Mouse (Mus musculus) hindbrain, embryonic 14.5 days (tissue): ENCODE measurements around the gene Zbtb20. TPM values are rescaled to one million over a fixed set of nuclear protein-coding genes. Genes with fewer than 3 reads are reported as not detected.

ENCODE experiments used
- ATAC-seq: fragments of 200-750 bp; cut with Nextera tagmentation; 2 replicates; pipeline ENCODE4 v1.8.0; 2017; ENCODE audit warnings: moderate number of reproducible peaks, mild to moderate bottlenecking, moderate TSS enrichment, moderate library complexity; ENCODE audit not compliant: low FRiP score
- DNase-seq: peaks from one replicate; pipeline ENCODE4 v3.0.0-alpha.2; 2015; ENCODE audit warnings: low spot score
- H3K27ac ChIP-seq: fragments of 300-500 bp; sonication (generic); 2 replicates; pipeline ENCODE4 v1.5.1; 2014; ENCODE audit warnings: mild to moderate bottlenecking, moderate library complexity
- H3K27me3 ChIP-seq: fragments of 300-500 bp; sonication (generic); 2 replicates; pipeline ENCODE4 v1.6.1; 2014; ENCODE audit warnings: mild to moderate bottlenecking, low read length, mixed read lengths; ENCODE audit not compliant: control insufficient read depth, insufficient read depth
- H3K36me3 ChIP-seq: fragments of 300-500 bp; sonication (generic); replicated peaks from 2 replicates; pipeline ENCODE4 v1.6.1; 2014; ENCODE audit not compliant: control insufficient read depth, insufficient read depth
- H3K4me1 ChIP-seq: fragments of 300-500 bp; sonication (generic); replicated peaks from 2 replicates; pipeline ENCODE4 v1.6.1; 2014; ENCODE audit warnings: antibody characterized with exemption, low read length, mixed read lengths; ENCODE audit not compliant: control insufficient read depth, insufficient read depth
- H3K4me2 ChIP-seq: fragments of 300-500 bp; sonication (generic); replicated peaks from 2 replicates; pipeline ENCODE4 v1.6.1; 2014; ENCODE audit warnings: mild to moderate bottlenecking, moderate library complexity
- H3K4me3 ChIP-seq: fragments of 300-500 bp; sonication (generic); replicated peaks from 2 replicates; pipeline ENCODE4 v1.5.1; 2014; ENCODE audit warnings: mild to moderate bottlenecking, low read length
- H3K9ac ChIP-seq: fragments of 300-500 bp; sonication (generic); 2 replicates; pipeline ENCODE4 v1.6.1; 2014
- H3K9me3 ChIP-seq: fragments of 300-500 bp; sonication (generic); 2 replicates; pipeline ENCODE4 v1.6.1; 2016; ENCODE audit warnings: low read length; ENCODE audit not compliant: control insufficient read depth
- WGBS: fragments of 180-500 bp; shearing (Covaris S2); extraction: QIAGEN DNeasy Blood & Tissue Kit; methylation state at CpG from one replicate; pipeline ENCODE4 v1.1.7; 2014; 5-methylcytosine and 5-hydroxymethylcytosine counted together
- polyA plus RNA-seq: library from polyadenylated mRNA; unstranded; fragments of >200 nt; fragmentation: Nextera tagmentation; extraction: Ambion mirVana; gene quantifications from 2 replicates; pipeline ENCODE4 v1.2.1, GENCODE M21; 2014

Gene Zbtb20
- polyA plus RNA-seq, 1 experiment from 2014 or later, result 49.7 TPM

DNA sequence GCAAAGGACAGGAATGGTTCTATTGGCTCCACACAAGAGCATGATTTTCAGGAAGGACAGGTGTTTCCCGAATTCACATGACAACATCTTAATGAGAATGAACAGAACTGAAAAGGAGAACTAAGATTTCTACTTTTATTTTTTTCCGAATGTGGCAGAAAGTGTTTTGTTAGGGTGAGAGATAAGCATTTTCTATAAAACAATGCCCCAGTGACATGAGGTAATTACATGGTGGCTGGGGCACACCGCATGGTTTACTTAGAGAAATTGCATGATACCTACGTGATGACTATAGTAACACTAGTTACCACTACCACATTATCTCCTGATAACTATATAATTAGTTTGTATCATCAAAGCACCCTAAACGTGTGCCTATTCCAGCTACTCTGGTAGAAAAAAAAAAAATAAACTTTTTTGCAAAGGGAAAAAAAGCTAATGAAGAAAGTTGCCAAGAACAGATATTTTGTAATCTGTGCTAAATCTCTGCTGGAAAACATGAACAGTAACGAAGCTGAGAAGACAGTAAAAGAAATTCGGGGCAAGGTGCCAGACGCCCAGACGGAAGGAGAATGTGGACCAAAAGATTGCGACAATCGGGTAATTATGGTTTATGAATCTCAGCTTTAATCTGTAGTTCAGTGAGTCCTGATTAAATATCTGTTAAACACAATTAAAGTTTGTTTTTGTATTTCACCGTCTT, 534.4 kb downstream of the Zbtb20 start:
- no peak overlapping the region for H3K4me3 ChIP-seq
- H3K9ac ChIP-seq, result no peak overlapping the region
- H3K36me3 ChIP-seq, result no peaks in the 10 kb centered on the region
- H3K4me1 ChIP-seq, result peaks cover 11% of the 10 kb centered on the region; the same call in 1 of the 2 replicates
- no peak overlapping the region for H3K4me2 ChIP-seq
- H3K9me3 ChIP-seq, result no peaks in the 10 kb centered on the region
- H3K27ac ChIP-seq, result no peak overlapping the region
- no peak for DNase-seq
- no peak for ATAC-seq
- H3K27me3 ChIP-seq, result no peaks in the 10 kb centered on the region
- WGBS, result 86% methylated on average over 12 of the region's 12 CpGs

GRCm38 (mm10) chr16:43410613-43410974, 534.9 kb downstream of the Zbtb20 start:
- no peak overlapping the region for H3K27ac ChIP-seq
- peaks cover 11% of the 10 kb centered on the region; the same call in 1 of the 2 replicates for H3K4me1 ChIP-seq
- H3K9ac ChIP-seq, result no peak overlapping the region
- H3K4me3 ChIP-seq, result no peak overlapping the region
- H3K36me3 ChIP-seq, result no peaks in the 10 kb centered on the region
- H3K9me3 ChIP-seq, result no peaks in the 10 kb centered on the region
- H3K4me2 ChIP-seq, result no peak overlapping the region
- DNase-seq, result no peak
- no peaks in the 10 kb centered on the region for H3K27me3 ChIP-seq
- no peak for ATAC-seq
- 93% methylated on average over 7 of the region's 7 CpGs for WGBS

DNA sequence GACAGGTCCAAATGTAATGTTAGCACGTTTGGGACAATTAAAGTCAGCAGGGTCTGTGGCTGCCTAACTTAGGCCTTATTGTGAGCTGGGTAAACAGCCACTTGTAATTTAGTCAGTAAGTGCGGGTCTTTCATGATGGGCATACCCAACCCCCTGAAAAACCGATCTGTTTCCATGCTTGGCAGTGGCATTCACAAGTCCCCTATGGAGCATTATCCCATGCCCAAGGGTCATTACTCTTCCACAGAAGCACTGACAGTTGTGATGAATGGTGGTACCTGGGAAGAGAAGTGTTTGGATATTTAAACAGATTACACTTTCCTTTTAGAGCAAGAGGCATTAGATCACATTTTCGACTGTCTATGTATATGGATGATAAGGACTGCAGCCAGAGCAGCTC, 540.2 kb downstream of the Zbtb20 start:
- ATAC-seq, result no peak

GRCm38 (mm10) chr16:43419923-43420322, 544.2 kb downstream of the Zbtb20 start:
- Histone ChIP-seq H3K9ac (no peak overlapping the region), H3K36me3 (no peaks in the 10 kb centered on the region), H3K9me3 (no peaks in the 10 kb centered on the region), H3K4me1 (0 out of 2 replicates have a peak, but pooled peaks cover 7% of the 10 kb centered on the region), H3K4me2 (no peak overlapping the region), H3K27ac (no peak overlapping the region), H3K4me3 (no peak overlapping the region), H3K27me3 (no peaks in the 10 kb centered on the region)
- WGBS, result 65% methylated on average over 2 of the region's 2 CpGs
- DNase-seq (no peak), ATAC-seq (no peak)

More for the DNA sequence above, 540.2 kb downstream of the Zbtb20 start:
- Histone ChIP-seq H3K27me3 (no peaks in the 10 kb centered on the region), H3K4me3 (no peak overlapping the region), H3K4me1 (0 out of 2 replicates have a peak, but pooled peaks cover 7% of the 10 kb centered on the region), H3K36me3 (no peaks in the 10 kb centered on the region), H3K9ac (no peak overlapping the region), H3K4me2 (no peak overlapping the region), H3K9me3 (no peaks in the 10 kb centered on the region), H3K27ac (no peak overlapping the region)
- no peak for DNase-seq
- 43% methylated on average over 4 of the region's 4 CpGs for WGBS

GRCm38 (mm10) chr16:43428955-43429354, 553.3 kb downstream of the Zbtb20 start:
- no peaks in the 10 kb centered on the region for H3K27me3 ChIP-seq
- H3K27ac ChIP-seq, result no peak overlapping the region
- ATAC-seq (no peak), DNase-seq (no peak)
- no peaks in the 10 kb centered on the region for H3K4me1 ChIP-seq
- WGBS, result 94% methylated on average over 2 of the region's 2 CpGs
- no peak overlapping the region for H3K4me3 ChIP-seq
- no peak overlapping the region for H3K4me2 ChIP-seq
- H3K9ac ChIP-seq, result no peak overlapping the region
- no peaks in the 10 kb centered on the region for H3K9me3 ChIP-seq
- no peaks in the 10 kb centered on the region for H3K36me3 ChIP-seq

GRCm38 (mm10) chr16:43430030-43430429, 554.3 kb downstream of the Zbtb20 start:
- Histone ChIP-seq H3K4me2 (no peak overlapping the region), H3K4me3 (no peak overlapping the region), H3K4me1 (no peaks in the 10 kb centered on the region), H3K9ac (no peak overlapping the region), H3K27ac (no peak overlapping the region), H3K9me3 (no peaks in the 10 kb centered on the region), H3K36me3 (no peaks in the 10 kb centered on the region), H3K27me3 (no peaks in the 10 kb centered on the region)
- no peak for ATAC-seq
- DNase-seq, result no peak
- 75% methylated on average over 4 of the region's 4 CpGs for WGBS

GRCm38 (mm10) chr16:43431514-43432371, 556.1 kb downstream of the Zbtb20 start:
- H3K4me2 ChIP-seq, result no peak overlapping the region
- 93% methylated on average over 5 of the region's 5 CpGs for WGBS
- no peak overlapping the region for H3K9ac ChIP-seq
- no peaks in the 10 kb centered on the region for H3K36me3 ChIP-seq
- no peaks in the 10 kb centered on the region for H3K4me1 ChIP-seq
- ATAC-seq, result no peak
- H3K27ac ChIP-seq, result no peak overlapping the region
- H3K27me3 ChIP-seq, result no peaks in the 10 kb centered on the region
- no peak for DNase-seq
- no peak overlapping the region for H3K4me3 ChIP-seq
- H3K9me3 ChIP-seq, result no peaks in the 10 kb centered on the region

DNA sequence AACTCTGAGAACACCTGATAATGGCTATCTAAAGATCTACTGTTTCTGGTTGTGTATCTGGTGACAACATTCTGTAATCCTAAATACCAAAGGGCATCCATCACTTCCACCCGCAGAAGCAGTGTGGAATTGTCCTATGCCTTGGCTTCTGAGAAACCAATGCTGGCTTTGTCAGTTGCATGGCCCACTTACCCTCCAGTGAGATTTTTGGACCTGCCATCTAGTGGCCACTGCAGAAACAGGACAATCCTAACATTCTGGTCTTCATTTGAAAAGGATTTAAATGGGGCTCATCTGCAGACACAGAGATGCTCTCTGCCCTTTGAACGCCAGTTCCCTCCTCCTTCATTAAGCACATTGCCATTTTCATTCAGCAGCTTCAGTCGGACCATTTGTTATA, 559.3 kb downstream of the Zbtb20 start:
- no peaks in the 10 kb centered on the region for H3K4me1 ChIP-seq
- H3K36me3 ChIP-seq, result no peaks in the 10 kb centered on the region
- H3K4me3 ChIP-seq, result no peak overlapping the region
- ATAC-seq, result 0 out of 2 replicates have a peak, but pooled peaks have one; percentile 51
- H3K4me2 ChIP-seq, result no peak overlapping the region
- no peaks in the 10 kb centered on the region for H3K27me3 ChIP-seq
- H3K27ac ChIP-seq, result no peak overlapping the region
- H3K9ac ChIP-seq, result no peak overlapping the region
- no peak for DNase-seq
- H3K9me3 ChIP-seq, result no peaks in the 10 kb centered on the region
- WGBS, result 47% methylated on average over 3 of the region's 3 CpGs

DNA sequence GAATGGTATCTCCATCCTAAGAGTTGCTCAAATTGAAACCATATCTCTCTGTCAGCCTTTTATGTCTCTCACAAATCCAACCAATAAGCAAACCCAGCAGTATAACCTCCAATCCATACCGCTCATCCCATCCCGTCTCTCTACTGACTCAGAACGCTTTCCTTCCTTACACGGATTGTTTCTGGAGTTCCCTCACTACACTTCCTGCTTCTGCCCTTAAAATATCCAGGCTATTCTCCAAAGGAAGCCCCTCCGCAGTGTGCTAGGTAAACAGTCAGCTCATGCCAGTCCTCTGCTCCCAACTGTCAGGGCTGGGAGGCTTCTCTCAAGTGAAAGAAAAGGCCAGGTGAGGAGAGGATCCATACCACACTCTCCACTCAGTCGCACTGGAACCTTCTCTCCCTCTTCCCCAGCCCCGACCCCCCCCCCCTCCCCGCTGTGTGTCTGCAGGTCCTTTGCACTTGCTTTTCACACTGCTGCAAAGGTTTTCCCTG, 563.2 kb downstream of the Zbtb20 start:
- no peaks in the 10 kb centered on the region for H3K36me3 ChIP-seq
- no peak overlapping the region for H3K9ac ChIP-seq
- DNase-seq, result no peak
- no peaks in the 10 kb centered on the region for H3K9me3 ChIP-seq
- H3K4me3 ChIP-seq, result no peak overlapping the region
- H3K27me3 ChIP-seq, result no peaks in the 10 kb centered on the region
- no peaks in the 10 kb centered on the region for H3K4me1 ChIP-seq
- H3K4me2 ChIP-seq, result no peak overlapping the region
- no peak overlapping the region for H3K27ac ChIP-seq
- WGBS, result 82% methylated on average over 7 of the region's 8 CpGs
- ATAC-seq, result no peak
